Mouse (Mus musculus) right cerebral cortex, postnatal 25 days (tissue): ENCODE data around the gene Gm10644.
A peak's percentile ranks its signal among the peaks of the same experiment; 100 is the strongest.

Source experiments
- DNase-seq: peaks from one replicate; pipeline ENCODE4 v3.0.0; 2022

Gene Gm10644

GRCm38 (mm10) chr8:83934222-83934621, 20.8 kb downstream of the Gm10644 start:
- no peak for DNase-seq

GRCm38 (mm10) chr8:83926266-83926665, 28.7 kb downstream of the Gm10644 start:
- DNase-seq, result no peak

GRCm38 (mm10) chr8:83924585-83924984, 30.4 kb downstream of the Gm10644 start:
- no peak for DNase-seq

GRCm38 (mm10) chr8:83922727-83923126, 32.3 kb downstream of the Gm10644 start:
- DNase-seq, result no peak

GRCm38 (mm10) chr8:83921558-83921957, 33.4 kb downstream of the Gm10644 start:
- peak; percentile 78 for DNase-seq

GRCm38 (mm10) chr8:83917566-83917965, 37.4 kb downstream of the Gm10644 start:
- DNase-seq, result no peak

GRCm38 (mm10) chr8:83916015-83916414, 39.0 kb downstream of the Gm10644 start:
- peak; percentile 69 for DNase-seq

- no peak for DNase-seq
Measured at GRCm38 (mm10) chr8:83914860-83915259, 40.1 kb downstream of the Gm10644 start.

- no peak for DNase-seq
Measured at GRCm38 (mm10) chr8:83914232-83914631, 40.8 kb downstream of the Gm10644 start.

GRCm38 (mm10) chr8:83911809-83912731, 42.9 kb downstream of the Gm10644 start:
- DNase-seq, result no peak

- peak; percentile 36 for DNase-seq
Measured at GRCm38 (mm10) chr8:83909311-83909710, 45.7 kb downstream of the Gm10644 start.

GRCm38 (mm10) chr8:83908583-83908982, 46.4 kb downstream of the Gm10644 start:
- DNase-seq, result no peak

GRCm38 (mm10) chr8:83902961-83903666, 51.9 kb downstream of the Gm10644 start:
- DNase-seq, result peak; percentile 40

- DNase-seq, result no peak
Measured at GRCm38 (mm10) chr8:83901566-83902485, 53.2 kb downstream of the Gm10644 start.

- DNase-seq, result peak; percentile 84
Measured at GRCm38 (mm10) chr8:83900957-83901270, 54.1 kb downstream of the Gm10644 start.

- DNase-seq, result no peak
Measured at GRCm38 (mm10) chr8:83900266-83900956, 54.6 kb downstream of the Gm10644 start.

GRCm38 (mm10) chr8:83899363-83900252, 55.4 kb downstream of the Gm10644 start, which contains the start of gene Adgrl1:
Gene Adgrl1, plus strand, starts transcription at chr8:83900105.
- peak; percentile 96 for DNase-seq

- peak; percentile 74 for DNase-seq
Measured at GRCm38 (mm10) chr8:83898985-83899362, 56.0 kb downstream of the Gm10644 start.

GRCm38 (mm10) chr8:83898456-83898855, 56.5 kb downstream of the Gm10644 start:
- DNase-seq, result no peak

GRCm38 (mm10) chr8:83897211-83897610, 57.8 kb downstream of the Gm10644 start:
- peak; percentile 74 for DNase-seq

GRCm38 (mm10) chr8:83896461-83896860, 58.5 kb downstream of the Gm10644 start:
- no peak for DNase-seq
